Mouse (Mus musculus): ENCODE results near the gene Usp32.

DNA sequence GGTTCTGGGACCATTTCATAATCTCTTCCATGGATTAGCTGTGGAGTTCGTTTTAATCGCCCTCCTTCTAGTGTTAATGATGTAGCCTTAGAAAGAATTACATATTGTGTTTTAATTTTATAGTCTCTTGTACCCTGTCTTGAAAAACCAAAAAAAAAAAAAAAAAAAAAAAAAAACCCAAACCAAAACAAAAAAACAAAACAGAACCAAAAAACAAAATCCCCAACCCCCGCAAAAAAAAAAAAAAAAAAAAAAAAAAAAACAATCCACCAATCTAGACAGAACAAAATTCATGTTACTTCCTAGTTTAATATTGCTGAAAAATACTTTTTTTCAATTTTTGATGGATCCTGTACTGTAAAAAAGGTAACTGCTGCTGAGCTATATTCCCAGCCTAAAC is 100.7 kb downstream of the Usp32 start:
- no peak for TF ChIP-seq CTCF (IDR thresholded peaks at IDR 0.05; ENCODE audit: insufficient read depth, low read depth, low read length)
- TF ChIP-seq POLR2A (IDR thresholded peaks at IDR 0.05; ENCODE audit: insufficient read depth, low read depth, low read length): no peak
